Mouse (Mus musculus): ENCODE results near the gene Nanos2.

Nanos2 gene

GRCm38 (mm10) chr7:18991660-18992293, 4.6 kb downstream of the Nanos2 start:
- peak; percentile 26 for DNase-seq

- peak; percentile 28 for DNase-seq
These were observed 5.1 kb downstream of the Nanos2 start for GRCm38 (mm10) chr7:18992294-18992675.

- no peak for DNase-seq
These were observed 5.8 kb downstream of the Nanos2 start for GRCm38 (mm10) chr7:18993036-18993435.

- DNase-seq: no peak
These were observed 11.6 kb downstream of the Nanos2 start for GRCm38 (mm10) chr7:18998835-18999234.

- DNase-seq: no peak
These were observed 13.2 kb downstream of the Nanos2 start for GRCm38 (mm10) chr7:19000421-19000820.

- peak; percentile 56 for DNase-seq
These were observed 14.0 kb downstream of the Nanos2 start for GRCm38 (mm10) chr7:19001066-19001806.

- no peak for DNase-seq
These were observed 14.5 kb downstream of the Nanos2 start for GRCm38 (mm10) chr7:19001807-19002085.

GRCm38 (mm10) chr7:19002115-19002514, 14.9 kb downstream of the Nanos2 start:
- no peak for DNase-seq

- DNase-seq: peak; percentile 86
These were observed 15.8 kb downstream of the Nanos2 start for GRCm38 (mm10) chr7:19002848-19003498.

- peak; percentile 96 for DNase-seq
These were observed 16.9 kb downstream of the Nanos2 start, which contains the start of gene Irf2bp1 for GRCm38 (mm10) chr7:19003902-19004630. Gene Irf2bp1 (plus strand): TSS chr7:19004044.

GRCm38 (mm10) chr7:19004631-19005079, 17.5 kb downstream of the Nanos2 start:
- peak; percentile 28 for DNase-seq

GRCm38 (mm10) chr7:19005417-19006121, 18.4 kb downstream of the Nanos2 start:
- no peak for DNase-seq

- peak; percentile 89 for DNase-seq
These were observed 19.3 kb downstream of the Nanos2 start for GRCm38 (mm10) chr7:19006476-19006875.

- peak; percentile 28 for DNase-seq
These were observed 20.1 kb downstream of the Nanos2 start for GRCm38 (mm10) chr7:19007026-19007977.

- DNase-seq: no peak
These were observed 23.4 kb downstream of the Nanos2 start for GRCm38 (mm10) chr7:19010581-19010980.

- DNase-seq: peak; percentile 55
These were observed 24.9 kb downstream of the Nanos2 start for GRCm38 (mm10) chr7:19012025-19012621.

GRCm38 (mm10) chr7:19012882-19013281, 25.7 kb downstream of the Nanos2 start:
- DNase-seq: no peak

- DNase-seq: no peak
These were observed 27.3 kb downstream of the Nanos2 start for GRCm38 (mm10) chr7:19014452-19014851.

GRCm38 (mm10) chr7:19016042-19016441, 28.8 kb downstream of the Nanos2 start:
- no peak for DNase-seq

GRCm38 (mm10) chr7:19017909-19018308, 30.7 kb downstream of the Nanos2 start:
- DNase-seq: no peak

- no peak for DNase-seq
These were observed 33.8 kb downstream of the Nanos2 start for GRCm38 (mm10) chr7:19021048-19021447.
